Mouse (Mus musculus) forebrain, embryonic 13.5 days (tissue): ENCODE data around the gene Nppc. TPM values are rescaled to one million over a fixed set of nuclear protein-coding genes. Genes with fewer than 3 reads are reported as not detected.

Experiments
- ATAC-seq: fragments of 200-750 bp; cut with Nextera tagmentation; 2 replicates; pipeline ENCODE4 v1.8.0; 2017
- H3K27ac ChIP-seq: fragments of 300-500 bp; sonication (generic); 2 replicates; pipeline ENCODE4 v1.5.1; 2015; ENCODE audit warnings: inconsistent platforms, mild to moderate bottlenecking, moderate library complexity
- H3K27me3 ChIP-seq: fragments of 300-500 bp; sonication (generic); 2 replicates; pipeline ENCODE4 v1.6.1; 2015; ENCODE audit warnings: mild to moderate bottlenecking, inconsistent platforms
- H3K36me3 ChIP-seq: fragments of 300-500 bp; sonication (generic); 2 replicates; pipeline ENCODE4 v1.6.1; 2015; ENCODE audit warnings: mild to moderate bottlenecking, inconsistent platforms; ENCODE audit not compliant: poor library complexity, severe bottlenecking
- H3K4me1 ChIP-seq: fragments of 300-500 bp; sonication (generic); 2 replicates; pipeline ENCODE4 v1.6.1; 2015; ENCODE audit warnings: inconsistent platforms
- H3K4me2 ChIP-seq: fragments of 300-500 bp; sonication (generic); 2 replicates; pipeline ENCODE4 v1.6.1; 2015; ENCODE audit warnings: inconsistent platforms, mild to moderate bottlenecking, moderate library complexity
- H3K4me3 ChIP-seq: fragments of 300-500 bp; sonication (generic); 2 replicates; pipeline ENCODE4 v1.5.1; 2015; ENCODE audit warnings: mild to moderate bottlenecking, inconsistent platforms
- H3K9ac ChIP-seq: fragments of 300-500 bp; sonication (generic); 2 replicates; pipeline ENCODE4 v1.6.1; 2015; ENCODE audit warnings: mild to moderate bottlenecking, inconsistent platforms
- H3K9me3 ChIP-seq: fragments of 300-500 bp; sonication (generic); replicated peaks from 2 replicates; pipeline ENCODE4 v1.6.1; 2016; ENCODE audit warnings: inconsistent platforms
- WGBS: fragments of 180-500 bp; shearing (Covaris S2); methylation state at CpG from one replicate; pipeline ENCODE4 v1.1.7; 2015; 5-methylcytosine and 5-hydroxymethylcytosine counted together
- polyA plus RNA-seq: library from polyadenylated mRNA; unstranded; fragments of >200 nt; fragmentation: Nextera tagmentation; extraction: Ambion mirVana; gene quantifications from 2 replicates; pipeline ENCODE4 v1.2.1, GENCODE M21; 2015

Nppc gene
- polyA plus RNA-seq, 1 experiment from 2014 or later, result 2.6 TPM

GRCm38 (mm10) chr1:86696948-86697347, 26.6 kb upstream of the Nppc start:
- Histone ChIP-seq H3K27ac (no peak overlapping the region), H3K36me3 (no peaks in the 10 kb centered on the region), H3K4me1 (no peaks in the 10 kb centered on the region), H3K9ac (no peak overlapping the region), H3K27me3 (no peaks in the 10 kb centered on the region), H3K4me2 (no peak overlapping the region), H3K9me3 (no peaks in the 10 kb centered on the region), H3K4me3 (no peak overlapping the region)
- ATAC-seq, result no peak
- 42% methylated on average over 7 of the region's 7 CpGs for WGBS

- no peak overlapping the region for H3K27ac ChIP-seq
- no peaks in the 10 kb centered on the region for H3K27me3 ChIP-seq
- no peaks in the 10 kb centered on the region for H3K4me1 ChIP-seq
- WGBS, result 54% methylated on average over 5 of the region's 5 CpGs
- no peak overlapping the region for H3K4me3 ChIP-seq
- no peaks in the 10 kb centered on the region for H3K9me3 ChIP-seq
- no peak overlapping the region for H3K9ac ChIP-seq
- no peak overlapping the region for H3K4me2 ChIP-seq
- no peak for ATAC-seq
- H3K36me3 ChIP-seq, result no peaks in the 10 kb centered on the region
Measured at GRCm38 (mm10) chr1:86691027-86691426, 20.7 kb upstream of the Nppc start.

- no peak for ATAC-seq
- H3K4me1 ChIP-seq, result no peaks in the 10 kb centered on the region
- no peak overlapping the region for H3K27ac ChIP-seq
- no peaks in the 10 kb centered on the region for H3K9me3 ChIP-seq
- no peak overlapping the region for H3K4me3 ChIP-seq
- H3K9ac ChIP-seq, result no peak overlapping the region
- WGBS, result 84% methylated on average over 4 of the region's 4 CpGs
- H3K36me3 ChIP-seq, result no peaks in the 10 kb centered on the region
- no peak overlapping the region for H3K4me2 ChIP-seq
- no peaks in the 10 kb centered on the region for H3K27me3 ChIP-seq
Measured at GRCm38 (mm10) chr1:86687236-86687635, 16.9 kb upstream of the Nppc start.

- 85% methylated on average over 10 of the region's 10 CpGs for WGBS
- no peak for ATAC-seq
Measured at GRCm38 (mm10) chr1:86678667-86679066, 8.3 kb upstream of the Nppc start.

GRCm38 (mm10) chr1:86677624-86678023, 7.3 kb upstream of the Nppc start:
- Histone ChIP-seq H3K4me3 (no peak overlapping the region), H3K27ac (no peak overlapping the region), H3K27me3 (0 out of 2 replicates have a peak, but pooled peaks cover 3% of the 10 kb centered on the region), H3K9ac (no peak overlapping the region), H3K4me1 (peaks cover 9% of the 10 kb centered on the region), H3K36me3 (no peaks in the 10 kb centered on the region), H3K4me2 (no peak overlapping the region), H3K9me3 (no peaks in the 10 kb centered on the region)
- no peak for ATAC-seq
- WGBS, result 89% methylated on average over 3 of the region's 3 CpGs

More at GRCm38 (mm10) chr1:86678667-86679066, 8.3 kb upstream of the Nppc start:
- Histone ChIP-seq H3K4me3 (no peak overlapping the region), H3K4me2 (no peak overlapping the region), H3K36me3 (no peaks in the 10 kb centered on the region), H3K4me1 (peaks cover 9% of the 10 kb centered on the region), H3K9ac (no peak overlapping the region), H3K27ac (no peak overlapping the region), H3K9me3 (no peaks in the 10 kb centered on the region), H3K27me3 (no peaks in the 10 kb centered on the region)

GRCm38 (mm10) chr1:86675126-86675525, 4.8 kb upstream of the Nppc start:
- Histone ChIP-seq H3K27me3 (peaks cover 18% of the 10 kb centered on the region), H3K9me3 (no peaks in the 10 kb centered on the region), H3K27ac (no peak overlapping the region), H3K4me3 (no peak overlapping the region), H3K4me2 (no peak overlapping the region), H3K9ac (no peak overlapping the region), H3K36me3 (no peaks in the 10 kb centered on the region), H3K4me1 (peaks cover 11% of the 10 kb centered on the region)
- 85% methylated on average over 12 of the region's 12 CpGs for WGBS
- ATAC-seq, result no peak

- no peaks in the 10 kb centered on the region for H3K9me3 ChIP-seq
- no peak overlapping the region for H3K9ac ChIP-seq
- ATAC-seq, result no peak
- peaks cover 16% of the 10 kb centered on the region for H3K4me1 ChIP-seq
- peaks cover 18% of the 10 kb centered on the region for H3K27me3 ChIP-seq
- no peaks in the 10 kb centered on the region for H3K36me3 ChIP-seq
- 63% methylated on average over 9 of the region's 9 CpGs for WGBS
- no peak overlapping the region for H3K4me2 ChIP-seq
- no peak overlapping the region for H3K27ac ChIP-seq
- H3K4me3 ChIP-seq, result no peak overlapping the region
Measured at GRCm38 (mm10) chr1:86674385-86674784, 4.0 kb upstream of the Nppc start.

DNA sequence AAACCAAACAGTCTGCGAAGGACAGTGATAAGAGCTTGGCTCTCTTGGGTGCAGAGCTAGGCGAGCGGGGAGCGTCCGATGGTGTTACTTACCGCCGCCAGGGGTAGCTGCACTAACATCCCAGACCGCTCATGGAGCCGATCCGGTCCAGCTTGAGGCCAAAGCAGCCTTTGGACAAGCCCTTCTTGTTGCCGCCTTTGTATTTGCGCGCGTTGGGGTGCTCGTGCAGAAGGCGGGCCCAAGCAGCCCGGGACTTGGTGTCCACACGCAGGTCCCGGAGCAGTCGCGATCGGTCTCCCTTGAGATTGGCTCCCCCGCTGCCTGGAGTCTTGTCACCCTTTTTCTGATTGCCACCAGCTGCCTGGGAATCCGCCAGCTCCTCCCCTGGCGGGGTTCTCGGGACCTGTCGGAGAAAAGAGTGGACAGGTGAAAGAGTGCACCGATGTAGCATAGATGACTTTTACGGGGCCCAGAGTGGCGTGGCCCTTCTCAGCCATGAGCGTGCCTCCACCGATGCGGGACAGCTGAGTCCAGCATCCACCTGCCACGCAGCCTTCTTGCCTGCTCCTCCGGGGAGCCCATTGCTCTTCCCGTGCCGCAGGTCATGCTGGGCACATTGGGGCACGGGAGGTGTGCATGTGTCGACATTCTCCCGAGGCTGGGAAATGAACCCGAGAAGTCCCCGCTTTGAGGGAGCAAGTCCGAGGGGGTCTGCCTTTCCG, 658 bp downstream of the Nppc start:
- Histone ChIP-seq H3K9me3 (no peaks in the 10 kb centered on the region), H3K4me1 (peaks cover 14% of the 10 kb centered on the region), H3K27ac (no peak overlapping the region), H3K4me3 (peak overlapping the region; percentile 61), H3K9ac (peak overlapping the region; percentile 74), H3K4me2 (peak overlapping the region; percentile 98), H3K36me3 (no peaks in the 10 kb centered on the region), H3K27me3 (peaks cover 38% of the 10 kb centered on the region)
- peak; percentile 61 for ATAC-seq
- under 1% methylated on average over 44 of the region's 44 CpGs for WGBS

DNA sequence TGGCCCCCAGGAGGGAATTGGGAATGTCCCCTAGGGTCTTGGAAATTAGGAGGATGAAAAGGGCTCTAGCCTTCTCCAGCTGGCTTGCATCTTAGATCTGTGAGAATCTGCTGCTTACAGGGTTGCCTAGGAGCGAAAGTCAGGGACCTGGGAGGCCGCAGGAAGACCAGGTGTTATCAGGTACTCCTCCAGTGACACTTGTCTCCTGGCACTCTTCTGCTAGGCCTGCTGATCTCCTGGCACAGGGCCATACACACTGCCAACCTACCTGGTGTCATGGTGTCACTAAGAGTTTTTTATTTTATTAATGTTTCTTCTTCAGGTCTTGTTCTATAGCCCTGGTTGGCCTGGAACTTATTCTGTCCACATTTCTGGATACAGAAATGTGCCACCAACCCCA, 5.3 kb downstream of the Nppc start:
- no peak overlapping the region for H3K4me2 ChIP-seq
- H3K4me1 ChIP-seq, result 0 out of 2 replicates have a peak, but pooled peaks cover 5% of the 10 kb centered on the region
- H3K4me3 ChIP-seq, result no peak overlapping the region
- no peak overlapping the region for H3K9ac ChIP-seq
- no peak overlapping the region for H3K27ac ChIP-seq
- H3K9me3 ChIP-seq, result no peaks in the 10 kb centered on the region
- peaks cover 20% of the 10 kb centered on the region for H3K27me3 ChIP-seq
- 85% methylated on average over 2 of the region's 2 CpGs for WGBS
- no peaks in the 10 kb centered on the region for H3K36me3 ChIP-seq
- no peak for ATAC-seq

DNA sequence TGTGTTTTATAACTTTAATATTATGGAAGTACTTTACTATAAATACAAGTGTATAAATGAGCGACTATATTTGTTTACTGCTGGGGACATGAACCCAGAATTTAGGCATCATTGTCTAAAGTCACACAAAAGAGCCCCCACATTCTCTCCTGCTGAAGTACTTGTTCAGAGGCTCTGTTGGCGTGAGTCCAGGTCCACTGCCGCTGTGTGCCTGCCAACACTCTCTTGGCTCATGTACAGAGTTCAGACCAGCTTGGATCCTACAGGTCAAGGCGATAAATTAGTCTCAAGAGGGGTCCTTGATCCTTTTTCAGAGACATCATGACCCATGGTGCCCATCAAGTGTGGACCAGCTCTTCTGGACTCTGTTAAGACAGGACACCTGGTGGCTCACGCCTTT, 13.3 kb downstream of the Nppc start:
- Histone ChIP-seq H3K27ac (no peak overlapping the region), H3K27me3 (no peaks in the 10 kb centered on the region), H3K4me2 (no peak overlapping the region), H3K4me3 (no peak overlapping the region), H3K9ac (no peak overlapping the region), H3K9me3 (no peaks in the 10 kb centered on the region), H3K4me1 (no peaks in the 10 kb centered on the region), H3K36me3 (no peaks in the 10 kb centered on the region)
- ATAC-seq, result no peak
- 71% methylated on average over 5 of the region's 5 CpGs for WGBS

DNA sequence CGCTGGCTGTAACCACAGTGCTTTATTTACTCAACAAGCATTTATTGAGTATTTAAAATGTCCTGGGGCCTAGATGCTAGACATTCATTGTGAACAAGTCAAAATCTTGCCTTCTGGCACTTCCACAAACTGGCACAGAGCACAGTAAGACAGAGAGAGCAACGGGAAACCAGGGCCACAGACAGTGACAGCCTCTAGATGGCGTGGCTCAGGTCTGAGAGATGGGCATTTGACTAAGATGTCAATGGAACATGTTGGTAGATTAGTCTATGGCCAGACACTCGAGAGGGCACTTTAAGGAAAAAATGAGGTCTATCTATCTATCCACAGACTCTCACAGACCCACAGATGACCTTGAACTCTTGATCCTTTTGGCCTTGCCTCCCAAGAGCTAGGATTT, 17.7 kb downstream of the Nppc start:
- Histone ChIP-seq H3K4me3 (no peak overlapping the region), H3K4me1 (no peaks in the 10 kb centered on the region), H3K9me3 (no peaks in the 10 kb centered on the region), H3K4me2 (no peak overlapping the region), H3K9ac (no peak overlapping the region), H3K36me3 (no peaks in the 10 kb centered on the region), H3K27me3 (no peaks in the 10 kb centered on the region), H3K27ac (no peak overlapping the region)
- 51% methylated on average over 4 of the region's 4 CpGs for WGBS
- no peak for ATAC-seq

DNA sequence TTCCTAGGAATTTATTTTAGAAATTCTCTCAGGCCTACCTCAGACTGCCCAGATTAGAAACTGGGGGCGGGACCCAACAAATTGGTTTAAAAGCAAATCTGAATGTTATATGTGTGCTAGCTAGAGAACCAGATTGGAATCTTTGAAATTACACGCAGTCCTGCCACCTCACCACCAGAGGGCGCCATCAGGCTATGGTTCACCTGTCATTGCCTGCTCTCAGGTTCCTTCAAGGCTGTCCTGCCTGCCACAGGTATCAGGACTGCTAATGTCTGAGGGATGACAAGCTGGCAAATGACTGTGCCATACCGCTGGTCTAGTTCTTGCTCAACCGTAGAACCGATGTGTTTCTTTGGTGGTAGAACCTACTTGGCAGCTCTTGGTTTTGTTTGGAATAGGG, 20.1 kb downstream of the Nppc start:
- no peak overlapping the region for H3K9ac ChIP-seq
- H3K27ac ChIP-seq, result no peak overlapping the region
- H3K36me3 ChIP-seq, result no peaks in the 10 kb centered on the region
- 16% methylated on average over 6 of the region's 6 CpGs for WGBS
- no peaks in the 10 kb centered on the region for H3K4me1 ChIP-seq
- no peak overlapping the region for H3K4me2 ChIP-seq
- no peaks in the 10 kb centered on the region for H3K9me3 ChIP-seq
- H3K27me3 ChIP-seq, result no peaks in the 10 kb centered on the region
- ATAC-seq, result no peak
- H3K4me3 ChIP-seq, result no peak overlapping the region

DNA sequence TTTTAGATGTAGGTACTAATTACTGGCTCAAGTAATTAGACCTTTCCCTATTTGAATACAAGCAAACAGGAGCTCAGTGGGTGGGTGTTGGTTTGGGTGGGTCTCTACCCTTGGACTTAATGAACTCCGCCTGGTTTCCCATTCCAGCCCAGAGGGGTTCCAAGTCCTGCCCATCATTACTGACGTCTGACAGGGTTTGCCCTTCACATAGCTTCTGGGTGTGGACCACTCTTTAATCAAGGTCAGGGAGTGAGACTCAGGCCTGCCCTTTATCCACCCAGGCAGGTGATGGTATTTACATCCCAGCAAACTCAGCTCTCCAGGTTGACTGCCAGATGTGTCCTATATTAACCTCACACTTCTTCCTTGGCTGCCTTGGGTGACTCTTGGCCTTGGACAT, 22.9 kb downstream of the Nppc start:
- H3K4me2 ChIP-seq, result no peak overlapping the region
- no peak overlapping the region for H3K4me3 ChIP-seq
- H3K4me1 ChIP-seq, result no peaks in the 10 kb centered on the region
- no peaks in the 10 kb centered on the region for H3K27me3 ChIP-seq
- WGBS, result 53% methylated on average over 2 of the region's 2 CpGs
- H3K36me3 ChIP-seq, result no peaks in the 10 kb centered on the region
- H3K9me3 ChIP-seq, result no peaks in the 10 kb centered on the region
- no peak overlapping the region for H3K9ac ChIP-seq
- ATAC-seq, result no peak
- H3K27ac ChIP-seq, result no peak overlapping the region
